In genomic region chr5:28093874-28094273, GRCm38 (mm10) we compare ENCODE assay signal across 8 mouse cellular contexts. TPM values are rescaled to one million over a fixed set of nuclear protein-coding genes. Genes with fewer than 3 reads are reported as not detected.
DNase-seq lines count a peak whose midpoint lies in the region; ATAC-seq and TF ChIP-seq lines count a peak whose summit lies in the region.

No protein-coding gene starts in this region.

- peak; percentile 80; the same call in 1 of the 2 replicates for TF ChIP-seq CTCF in testis, adult 2 months (IDR thresholded peaks at IDR 0.05; ENCODE audit: control insufficient read depth, insufficient read depth, insufficient replicate concordance, low read depth, low read length)

- no peaks in the 10 kb centered on the region for H3K36me3 ChIP-seq in embryonic facial prominence, embryonic 14.5 days (ENCODE audit: control insufficient read depth, insufficient read depth, low read length)
- no peaks in the 10 kb centered on the region for H3K36me3 ChIP-seq in testis, adult 2 months (ENCODE audit: control insufficient read depth, insufficient read depth, low read length)

- no peaks in the 10 kb centered on the region for H3K4me1 ChIP-seq in embryonic facial prominence, embryonic 14.5 days (ENCODE audit: control insufficient read depth, insufficient read depth, low read length)
- H3K4me1 ChIP-seq in testis, adult 2 months (ENCODE audit: control insufficient read depth, insufficient read depth, low read length) = no peaks in the 10 kb centered on the region

- 14% methylated on average over 4 of the region's 4 CpGs for WGBS in embryonic facial prominence, embryonic 14.5 days

- H3K4me3 ChIP-seq in embryonic facial prominence, embryonic 14.5 days (ENCODE audit: low read depth, low read length) = no peak overlapping the region
- no peak overlapping the region for H3K4me3 ChIP-seq in testis, adult 2 months (ENCODE audit: control insufficient read depth, low read depth, low read length)

- intact Hi-C loops in heart, postnatal 10 days (cut with DNase I) = loop anchor here (1.0 to 5.0 kb wide), 4 partner anchors 99 to 357 kb away; partner anchors contain the start of gene Paxip1

- peak; percentile 90 to 92 for DNase-seq in B cell, adult 2 months
- DNase-seq in adrenal gland, postnatal 25 days = peak; percentile 87
- DNase-seq in embryonic facial prominence, embryonic 14.5 days (ENCODE audit: low spot score) = peak; percentile 70
- peak; percentile 80 to 88 for DNase-seq in heart, postnatal 10 days
- peak; percentile 75 to 92 for DNase-seq in kidney, postnatal 25 days
- peak; percentile 77 to 80 for DNase-seq in lung, adult 18-20 months

- TF ChIP-seq POLR2A in testis, adult 2 months (IDR thresholded peaks at IDR 0.05; ENCODE audit: control insufficient read depth, low read depth, low read length) = no peak

- no peak overlapping the region for H3K9ac ChIP-seq in embryonic facial prominence, embryonic 14.5 days (ENCODE audit: low read depth, low read length)

- no peaks in the 10 kb centered on the region for H3K9me3 ChIP-seq in embryonic facial prominence, embryonic 14.5 days (ENCODE audit: control insufficient read depth, low read length)

- 0 out of 2 replicates have a peak, but pooled peaks have one; percentile 68 for ATAC-seq in embryonic facial prominence, embryonic 14.5 days (ENCODE audit: low read depth)
- ATAC-seq in neutrophil, adult 5-6 weeks (ENCODE audit: extremely low read depth, insufficient number of reproducible peaks, low FRiP score, poor library complexity, severe bottlenecking) = peak; percentile 35; the same call in 1 of the 2 replicates

- no peaks in the 10 kb centered on the region for H3K27me3 ChIP-seq in embryonic facial prominence, embryonic 14.5 days (replicated peaks; ENCODE audit: control insufficient read depth, insufficient read depth, low read length)
- H3K27me3 ChIP-seq in testis, adult 2 months (ENCODE audit: control insufficient read depth, insufficient read depth, low read length) = no peaks in the 10 kb centered on the region

- H3K27ac ChIP-seq in embryonic facial prominence, embryonic 14.5 days (replicated peaks; ENCODE audit: low read depth, low read length) = no peak overlapping the region
- H3K27ac ChIP-seq in testis, adult 2 months (ENCODE audit: control insufficient read depth, insufficient read depth, low read depth, low read length) = no peak overlapping the region

- no peak overlapping the region for H3K4me2 ChIP-seq in embryonic facial prominence, embryonic 14.5 days (ENCODE audit: low read depth, low read length)

RNA-seq across cellular contexts. Expression of gene Insig1, which starts 22.7 kb away (rescaled TPM):
- 164 and 170 TPM in 2 replicates for total RNA-seq in adrenal gland, postnatal 25 days (2021)
- 47.9 and 58.7 TPM in 2 replicates for polyA plus RNA-seq in embryonic facial prominence, embryonic 14.5 days (2014; fragmentation: Nextera tagmentation; extraction: Ambion mirVana)
- 10 to 100 TPM; 20.5 to 23.2 TPM for total RNA-seq in heart, postnatal 10 days (2021)
- 26.2 and 31.1 TPM in 2 replicates for total RNA-seq in neutrophil, adult 5-6 weeks (2017)
- polyA plus RNA-seq in testis, adult 2 months (2012; rRNA removed) = 14.1 and 16.6 TPM in 2 replicates
